Mouse (Mus musculus) ovary, postnatal 10 days (tissue): Measurements from ENCODE around the gene Rplp0.
"Not testable (repeated sequence)": the region's sequence is repeated elsewhere in the genome, so short reads cannot be mapped to it uniquely, and the experiment has no call there.

Source experiments
- DNase-seq: peaks from one replicate; pipeline ENCODE4 v3.0.0; 2022; ENCODE audit warnings: low spot score

The Rplp0 gene

DNA sequence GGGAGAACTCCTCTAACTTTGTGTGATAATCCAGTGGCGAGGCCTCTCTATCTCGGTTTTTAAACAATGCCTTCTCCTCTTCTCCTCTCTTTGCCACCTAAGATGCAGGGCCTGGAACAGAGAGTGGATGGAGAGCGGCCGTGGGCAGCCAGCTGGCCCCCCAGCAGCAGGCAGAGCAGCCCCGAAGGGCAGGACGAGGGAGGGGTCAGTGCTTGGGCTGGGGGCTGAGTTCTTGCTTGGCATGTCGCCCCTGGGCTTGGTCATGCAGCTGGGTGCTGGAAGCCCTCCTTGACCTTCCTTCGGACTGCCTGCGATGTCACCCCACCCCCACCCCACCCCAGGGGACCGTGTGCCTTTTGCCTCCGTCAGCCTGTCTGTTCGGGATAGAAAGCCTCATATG lies 7.9 kb upstream of the Rplp0 start:
- DNase-seq: no peak

DNA sequence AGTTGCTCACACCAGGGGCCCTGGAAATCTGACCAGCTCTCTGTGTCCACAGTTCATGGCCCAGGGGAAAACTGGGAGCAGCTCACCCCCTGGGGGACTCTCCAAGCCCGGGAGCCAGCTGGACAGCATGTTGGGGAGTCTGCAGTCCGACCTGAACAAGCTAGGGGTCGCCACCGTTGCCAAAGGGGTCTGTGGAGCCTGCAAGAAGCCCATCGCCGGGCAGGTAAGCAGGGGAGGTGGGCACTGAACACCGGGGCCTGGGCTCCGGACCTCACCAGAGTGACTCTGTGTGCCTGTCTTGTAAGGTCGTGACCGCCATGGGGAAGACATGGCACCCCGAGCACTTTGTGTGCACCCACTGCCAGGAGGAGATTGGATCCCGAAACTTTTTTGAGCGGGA lies 7.5 kb upstream of the Rplp0 start:
- DNase-seq: no peak

DNA sequence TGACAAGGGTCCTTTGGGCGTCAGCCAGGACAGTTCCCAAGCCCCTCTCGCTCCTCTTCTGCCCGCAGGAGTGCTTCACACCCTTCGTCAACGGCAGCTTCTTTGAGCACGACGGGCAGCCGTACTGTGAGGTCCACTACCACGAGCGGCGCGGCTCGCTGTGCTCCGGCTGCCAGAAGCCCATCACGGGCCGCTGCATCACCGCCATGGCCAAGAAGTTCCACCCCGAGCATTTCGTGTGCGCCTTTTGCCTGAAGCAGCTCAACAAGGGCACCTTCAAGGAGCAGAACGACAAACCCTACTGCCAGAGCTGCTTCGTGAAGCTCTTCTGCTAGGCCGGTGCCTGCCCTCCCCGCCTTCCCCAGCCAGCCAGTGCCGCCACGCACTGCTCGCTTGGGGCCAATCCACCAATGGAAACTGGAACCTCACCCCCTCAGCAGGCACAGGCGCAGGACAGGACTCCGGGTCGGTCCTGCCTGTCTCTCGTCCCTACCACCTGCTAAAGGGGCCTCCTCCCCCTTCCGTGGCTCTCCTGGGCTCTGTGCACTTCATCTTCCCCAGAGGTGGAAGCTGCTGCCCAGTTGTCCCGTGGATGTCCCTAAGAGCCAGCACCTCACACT lies 5.4 kb upstream of the Rplp0 start:
- DNase-seq: no peak

DNA sequence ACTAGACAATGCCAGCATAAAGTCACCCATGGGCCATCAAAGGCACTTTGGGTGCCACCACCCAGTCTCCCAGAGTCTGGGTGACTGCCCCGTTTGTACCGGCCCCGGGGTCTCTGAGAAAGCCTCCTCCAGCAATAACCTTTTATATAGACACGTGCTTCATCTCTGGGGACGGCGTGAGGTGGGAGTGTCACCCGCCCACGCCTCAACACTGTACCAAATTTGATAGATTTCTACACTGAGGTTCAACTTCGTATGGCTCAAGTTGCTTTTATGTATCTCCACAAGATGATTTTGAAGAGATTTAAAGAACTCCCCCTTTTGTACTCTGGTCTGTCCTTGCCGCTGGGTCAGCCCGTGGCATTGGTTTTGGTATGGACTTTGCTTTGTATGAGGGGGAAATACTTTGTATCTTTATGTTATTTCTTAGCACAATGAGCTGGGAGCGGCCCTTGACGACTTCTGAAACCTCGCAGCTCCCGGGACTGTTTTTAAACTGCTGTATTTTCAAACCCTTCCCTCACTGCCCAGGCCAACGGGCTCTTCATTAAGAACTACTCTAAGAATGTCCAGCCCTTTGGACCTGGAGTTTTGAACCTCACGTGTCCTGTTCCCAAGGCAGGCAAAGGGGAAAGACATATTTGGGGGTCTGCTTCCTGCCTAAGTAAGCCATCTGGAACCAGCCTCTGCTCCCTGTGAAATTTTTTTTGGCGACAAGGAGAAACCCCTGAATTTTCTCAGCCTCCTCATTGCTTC lies 4.6 kb upstream of the Rplp0 start:
- no peak for DNase-seq

- DNase-seq: peak; percentile 54
These were observed 3.0 kb upstream of the Rplp0 start for GRCm38 (mm10) chr5:115556217-115556616.

DNA sequence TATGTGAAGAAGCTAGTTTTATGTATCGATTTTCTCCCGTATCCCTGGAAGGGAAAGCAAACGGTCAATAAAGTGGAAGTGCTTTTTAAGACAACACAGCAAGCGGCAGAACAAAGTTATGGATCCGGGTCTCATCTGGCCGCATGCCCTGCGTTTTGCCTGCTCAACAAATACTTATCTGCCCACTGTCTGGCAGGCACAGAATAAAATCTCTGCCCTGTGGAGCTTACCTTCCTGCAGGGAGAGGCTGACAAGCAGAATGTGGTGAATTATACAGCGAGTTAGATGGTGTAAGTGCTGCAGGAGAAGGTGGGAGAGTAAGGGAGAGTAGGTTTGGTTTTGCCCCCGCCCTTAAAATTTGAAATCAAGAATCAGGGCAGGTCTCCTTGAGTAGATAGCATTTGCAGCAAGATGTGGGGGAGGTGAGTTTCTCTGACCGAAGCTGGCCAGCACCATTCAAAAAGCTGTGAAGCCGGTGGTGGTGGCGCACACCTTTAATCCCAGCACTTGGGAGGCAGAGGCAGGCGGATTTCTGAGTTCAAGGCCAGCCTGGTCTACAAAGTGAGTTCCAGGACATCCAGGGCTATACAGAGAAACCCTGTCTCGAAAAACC lies 979 bp upstream of the Rplp0 start:
- no peak for DNase-seq

GRCm38 (mm10) chr5:115560336-115560905 lies 1.2 kb downstream of the Rplp0 start:
- no peak for DNase-seq

DNA sequence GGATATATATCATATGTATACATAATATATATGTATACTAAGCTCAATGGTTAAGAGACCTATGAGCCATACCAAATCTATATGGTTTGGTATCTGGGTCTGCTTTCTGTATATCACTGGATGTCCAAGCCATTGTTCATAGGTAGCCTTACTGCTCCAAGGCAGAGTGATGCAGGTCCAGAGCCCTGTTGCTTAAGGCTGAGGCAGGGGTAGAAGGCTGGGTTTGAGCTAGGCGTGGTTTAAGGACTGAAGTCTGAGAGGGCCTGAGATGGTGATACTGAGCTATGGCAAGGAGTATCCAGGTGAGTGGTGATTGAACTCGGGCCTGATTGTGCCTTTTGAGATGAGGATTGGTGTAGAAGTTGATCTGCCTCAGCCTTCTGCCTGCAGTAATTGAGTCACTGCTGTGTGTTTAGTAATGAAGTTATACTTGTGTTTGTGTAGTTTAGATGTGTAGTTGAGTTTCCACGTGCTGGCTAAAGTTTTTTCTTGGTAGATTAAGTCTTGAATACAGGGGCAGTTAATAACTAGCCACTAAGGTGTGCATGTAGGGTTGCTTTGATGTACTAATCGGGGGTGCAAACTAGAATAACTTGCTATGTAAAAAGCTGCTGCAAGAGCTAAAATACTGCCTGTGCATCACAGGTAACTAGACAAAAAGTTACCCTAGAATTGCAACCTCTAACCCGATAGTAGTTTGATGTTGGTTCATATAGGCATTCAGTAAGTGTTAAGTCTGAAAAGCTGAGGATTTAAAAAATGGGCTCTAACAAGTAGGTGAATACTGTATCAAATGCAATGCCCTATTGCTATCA lies 4.7 kb downstream of the Rplp0 start:
- DNase-seq: no peak

- peak; percentile 71 for DNase-seq
These were observed 5.6 kb downstream of the Rplp0 start, which contains the start of gene Gcn1l1 for GRCm38 (mm10) chr5:115564737-115565393. Gene Gcn1l1 (plus strand): TSS chr5:115565254.

DNA sequence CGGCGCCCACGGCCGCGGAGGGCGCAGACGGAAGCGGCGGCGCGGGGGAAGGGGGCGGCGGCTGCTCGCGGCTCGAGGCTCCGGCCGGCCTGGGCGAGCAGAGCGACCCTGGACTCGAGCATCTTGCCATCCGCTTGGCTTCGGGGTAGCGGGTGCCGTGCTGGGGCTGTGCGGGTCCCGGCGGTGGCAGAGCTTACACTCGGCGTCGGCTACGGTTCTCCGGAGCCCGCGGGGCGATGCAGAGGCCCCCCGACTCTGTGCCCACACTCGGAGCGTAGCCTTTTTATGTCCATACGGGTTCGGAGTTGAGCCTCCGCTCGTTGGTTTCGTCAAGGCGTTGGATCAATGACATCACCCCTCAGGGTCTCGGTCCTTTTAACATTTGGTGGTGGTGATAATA lies 6.1 kb downstream of the Rplp0 start:
- DNase-seq: no peak

- no peak for DNase-seq
These were observed 9.4 kb downstream of the Rplp0 start for GRCm38 (mm10) chr5:115568681-115569080.

DNA sequence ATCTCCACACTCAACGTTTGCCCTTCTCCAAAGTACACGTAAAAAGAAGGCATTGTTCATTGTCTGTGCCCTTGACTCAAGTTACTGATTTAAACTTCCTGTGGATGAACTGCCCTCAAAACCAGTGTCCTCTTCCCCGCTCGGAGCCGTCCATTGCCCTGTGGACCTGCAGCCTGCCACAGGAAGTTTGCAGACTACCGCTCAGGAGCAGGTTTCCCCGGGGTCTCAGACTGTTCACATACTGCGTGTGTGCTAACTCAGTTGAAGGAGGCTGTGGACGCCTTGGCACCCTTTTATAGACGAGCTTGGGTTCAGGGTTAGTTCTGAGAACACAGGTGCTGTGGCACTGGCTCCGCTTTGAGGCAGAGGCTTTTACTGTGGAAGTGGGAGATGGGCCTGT lies 10.0 kb downstream of the Rplp0 start:
- DNase-seq: no peak

- no peak for DNase-seq
These were observed 10.5 kb downstream of the Rplp0 start for GRCm38 (mm10) chr5:115569721-115570120.

- no peak for DNase-seq
These were observed 11.8 kb downstream of the Rplp0 start for GRCm38 (mm10) chr5:115571086-115571485.

DNA sequence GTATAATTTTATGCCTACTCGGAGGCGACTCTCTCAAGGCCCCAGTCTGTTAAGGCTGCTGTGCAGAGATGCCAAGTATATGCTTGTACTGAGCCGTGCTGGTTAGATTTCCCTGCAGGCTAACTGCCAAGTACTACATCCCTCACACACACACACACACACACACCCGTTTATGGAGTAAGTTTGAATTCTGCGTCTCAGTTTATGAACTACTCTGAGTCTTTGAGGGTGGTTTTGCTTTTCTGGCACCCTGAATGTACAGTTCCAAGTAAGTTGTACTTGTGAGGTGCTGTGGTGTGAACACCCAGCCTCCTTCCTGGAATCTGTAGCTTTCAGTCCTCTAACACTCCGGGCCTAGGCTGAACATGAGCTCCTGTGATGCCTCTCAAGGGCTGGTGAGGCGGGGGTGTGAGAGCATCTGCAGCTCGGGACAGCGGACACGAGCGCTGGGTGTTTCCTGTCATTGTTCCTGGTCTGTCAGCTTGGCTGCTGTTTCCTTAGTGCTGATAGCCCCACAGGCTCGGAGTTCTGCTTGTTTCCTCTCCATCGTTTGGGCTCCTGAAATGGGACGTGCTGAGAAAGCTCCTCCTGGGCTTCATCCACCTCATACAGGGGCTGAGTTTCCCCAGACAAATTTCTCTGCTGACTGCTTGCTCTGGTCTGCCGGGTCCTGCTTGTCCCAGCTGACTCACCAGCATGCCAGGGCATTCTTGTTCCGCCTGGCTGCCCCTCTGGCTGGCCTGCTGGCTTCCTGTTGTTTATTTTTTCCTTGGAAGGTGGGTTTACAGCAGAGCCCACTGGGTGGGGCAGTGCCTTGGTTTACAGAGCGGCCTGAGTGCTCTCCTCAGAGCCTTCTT lies 13.6 kb downstream of the Rplp0 start:
- no peak for DNase-seq

- DNase-seq: peak; percentile 21
These were observed 15.7 kb downstream of the Rplp0 start for GRCm38 (mm10) chr5:115574992-115575391.

DNA sequence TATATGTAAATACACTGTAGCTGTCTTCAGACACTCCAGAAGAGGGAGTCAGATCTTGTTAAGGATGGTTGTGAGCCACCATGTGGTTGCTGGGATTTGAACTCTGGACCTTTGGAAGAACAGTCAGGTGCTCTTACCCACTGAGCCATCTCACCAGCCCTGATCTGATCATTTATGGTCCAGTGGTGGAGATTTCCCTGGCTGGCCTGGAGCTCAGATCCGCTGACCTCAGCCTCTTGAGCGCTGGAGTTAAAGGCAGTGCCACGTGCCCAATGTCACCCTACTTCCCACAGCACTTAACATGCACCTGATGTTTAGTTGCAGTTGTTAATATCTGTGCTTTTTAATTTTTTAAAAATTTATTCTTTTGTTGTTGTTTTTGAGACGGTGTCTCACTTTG lies 18.4 kb downstream of the Rplp0 start:
- DNase-seq: not testable (repeated sequence)

- DNase-seq: no peak
These were observed 19.7 kb downstream of the Rplp0 start for GRCm38 (mm10) chr5:115578922-115579321.

GRCm38 (mm10) chr5:115579363-115579762 lies 20.1 kb downstream of the Rplp0 start:
- DNase-seq: no peak

- no peak for DNase-seq
These were observed 21.1 kb downstream of the Rplp0 start for GRCm38 (mm10) chr5:115580229-115581001.
